In the genomic region with DNA sequence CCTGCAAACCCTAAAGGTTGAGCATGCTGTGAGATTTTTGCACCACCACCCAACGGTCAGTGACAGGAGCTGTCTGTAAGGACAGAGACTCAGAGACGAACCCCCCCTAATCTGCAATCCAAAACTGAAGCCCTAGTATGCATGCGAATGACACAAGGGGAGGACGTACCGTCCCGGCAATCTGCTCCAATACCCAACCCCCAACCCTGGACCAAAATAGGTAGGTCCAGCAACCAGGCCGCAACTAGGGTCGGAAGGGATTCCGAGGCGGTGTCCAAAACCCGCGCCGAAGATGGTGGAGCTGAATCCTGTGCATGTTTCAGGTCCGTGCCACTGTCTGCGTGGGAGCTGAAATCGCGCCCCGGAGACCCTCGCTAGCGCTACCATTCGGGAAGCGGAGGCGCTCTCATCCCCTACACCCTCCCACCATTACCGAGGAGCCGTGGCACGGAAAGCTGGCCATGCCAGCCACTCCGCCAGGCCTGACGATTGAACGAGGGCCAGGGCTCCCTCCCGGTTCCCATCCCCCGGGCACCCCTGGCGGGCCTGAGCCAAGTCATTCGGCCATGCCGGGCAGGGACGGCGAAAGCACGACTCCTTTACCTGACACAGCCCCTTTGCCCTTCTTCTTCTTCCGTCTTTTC, we compare ENCODE assay signal across 7 mouse cellular contexts. TPM values are rescaled to one million over a fixed set of nuclear protein-coding genes. Genes with fewer than 3 reads are reported as not detected.
DNase-seq lines count a peak whose midpoint lies in the region; ATAC-seq and TF ChIP-seq lines count a peak whose summit lies in the region.

No protein-coding gene starts in this region.

- ATAC-seq in intestine, postnatal 0 days = peak; percentile 53
- peak; percentile 10 for ATAC-seq in liver, embryonic 15.5 days (ENCODE audit: insufficient read depth)

- no peaks in the 10 kb centered on the region for H3K9me3 ChIP-seq in intestine, postnatal 0 days (ENCODE audit: control insufficient read depth)
- H3K9me3 ChIP-seq in liver, embryonic 15.5 days (replicated peaks) = no peaks in the 10 kb centered on the region

- peak overlapping the region; percentile 91 for H3K9ac ChIP-seq in intestine, postnatal 0 days (ENCODE audit: low read depth, low read length)
- peak overlapping the region; percentile 95 for H3K9ac ChIP-seq in liver, embryonic 15.5 days

- H3K4me3 ChIP-seq in intestine, postnatal 0 days (ENCODE audit: low read depth, low read length) = peak overlapping the region; percentile 85
- H3K4me3 ChIP-seq in liver, embryonic 15.5 days (replicated peaks) = peak overlapping the region; percentile 89

- peaks cover 19% of the 10 kb centered on the region; the same call in 1 of the 2 replicates for H3K36me3 ChIP-seq in intestine, postnatal 0 days (ENCODE audit: control insufficient read depth, insufficient read depth)
- H3K36me3 ChIP-seq in liver, embryonic 15.5 days (replicated peaks) = peaks cover 32% of the 10 kb centered on the region

- peak overlapping the region; percentile 87 for H3K27ac ChIP-seq in intestine, postnatal 0 days (ENCODE audit: low read depth, low read length)
- peak overlapping the region; percentile 93 for H3K27ac ChIP-seq in liver, embryonic 15.5 days (replicated peaks)

- no peak for TF ChIP-seq CTCF in intestine, postnatal 0 days (IDR thresholded peaks at IDR 0.05; ENCODE audit: low read depth)

- H3K4me1 ChIP-seq in intestine, postnatal 0 days (replicated peaks; ENCODE audit: control insufficient read depth, insufficient read depth, low read length) = peaks cover 3% of the 10 kb centered on the region; the same call in 1 of the 2 replicates
- H3K4me1 ChIP-seq in liver, embryonic 15.5 days (replicated peaks) = peaks cover 80% of the 10 kb centered on the region

- H3K4me2 ChIP-seq in intestine, postnatal 0 days (replicated peaks; ENCODE audit: low read depth) = peak overlapping the region; percentile 80
- peak overlapping the region; percentile 82 for H3K4me2 ChIP-seq in liver, embryonic 15.5 days

- WGBS in intestine, postnatal 0 days = under 1% methylated on average over 38 of the region's 38 CpGs
- under 1% methylated on average over 38 of the region's 38 CpGs for WGBS in liver, embryonic 15.5 days (ENCODE audit: insufficient replicate concordance)

- H3K27me3 ChIP-seq in intestine, postnatal 0 days (replicated peaks; ENCODE audit: control insufficient read depth, insufficient read depth, low read length) = no peaks in the 10 kb centered on the region
- H3K27me3 ChIP-seq in liver, embryonic 15.5 days = no peaks in the 10 kb centered on the region

- peak; percentile 4 for DNase-seq in urinary bladder, postnatal 14 days (ENCODE audit: low spot score)
- DNase-seq in urinary bladder, adult 18-20 months (ENCODE audit: low spot score in 2 of 2) = no peak
- DNase-seq in cerebellum, postnatal 14 days = peak; percentile 77 to 82
- peak; percentile 24 to 27 for DNase-seq in gastrocnemius, adult 8-10 months (ENCODE audit: low spot score in 2 of 2)
- DNase-seq in right cerebral cortex, postnatal 10 days (ENCODE audit: low spot score in 2 of 2) = peak; percentile 55 to 61

RNA-seq across cellular contexts. Expression of a gene that starts 7.8 kb away (rescaled TPM):
- 100 to 1,000 TPM; 123 to 209 (median 165) TPM for total RNA-seq in gastrocnemius, adult 8-10 months (2022)
- polyA plus RNA-seq in intestine, postnatal 0 days (2015; fragmentation: Nextera tagmentation; extraction: Ambion mirVana) = 119 and 134 TPM in 2 replicates
- 150 and 162 TPM in 2 replicates for polyA plus RNA-seq in liver, embryonic 15.5 days (2015; fragmentation: Nextera tagmentation; extraction: Ambion mirVana)

RNA-seq across cellular contexts. Expression of a gene that starts 57.7 kb away (rescaled TPM):
- total RNA-seq in gastrocnemius, adult 8-10 months (2022) = under 1 TPM in 3 of 4 experiments, not detected in 1; 0.34 to 0.67 (median 0.48) TPM
- 0.08 and 0.09 TPM in 2 replicates for polyA plus RNA-seq in intestine, postnatal 0 days (2015; fragmentation: Nextera tagmentation; extraction: Ambion mirVana)
- 1.1 and 1.3 TPM in 2 replicates for polyA plus RNA-seq in liver, embryonic 15.5 days (2015; fragmentation: Nextera tagmentation; extraction: Ambion mirVana)

Comparison
In these comparisons a context has a peak if more than half of its experiments do, and no peak if none do; other contexts are left out.
1. DNase-seq: peak in urinary bladder, postnatal 14 days (single experiment), cerebellum, postnatal 14 days (2 of 2), gastrocnemius, adult 8-10 months (2 of 2) and right cerebral cortex, postnatal 10 days (2 of 2); none in urinary bladder, adult 18-20 months (0 of 2).